Mouse (Mus musculus) inflammation-experienced regulatory T-cells (primary cell): ENCODE measurements around the gene Pomc. TPM values are rescaled to one million over a fixed set of nuclear protein-coding genes. Genes with fewer than 3 reads are reported as not detected.

Source experiments
- polyA plus RNA-seq, 2 experiments: library from polyadenylated mRNA; unstranded; fragments of 100-300 nt; shearing (Covaris generic); gene quantifications; one replicate each; pipeline ENCODE4 v1.2.1; 2017

Gene Pomc
- 1 to 10 TPM; 1.8 to 2.3 TPM for polyA plus RNA-seq

DNA sequence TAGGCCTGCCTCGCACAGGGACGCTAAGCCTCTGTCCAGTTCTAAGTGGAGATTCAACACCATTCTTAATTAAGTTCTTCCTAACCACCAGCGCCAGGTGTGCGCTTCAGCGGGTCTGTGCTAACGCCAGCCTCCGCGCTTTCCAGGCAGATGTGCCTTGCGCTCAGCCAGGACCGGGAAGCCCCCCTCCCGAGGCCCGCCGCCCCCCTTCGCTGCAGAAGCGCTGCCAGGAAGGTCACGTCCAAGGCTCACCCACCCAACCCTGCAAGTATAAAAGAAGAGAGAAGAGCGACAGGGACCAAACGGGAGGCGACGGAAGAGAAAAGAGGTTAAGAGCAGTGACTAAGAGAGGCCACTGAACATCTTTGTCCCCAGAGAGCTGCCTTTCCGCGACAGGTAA, at the start of gene Pomc:
Gene Pomc, plus strand, starts transcription at position 301 of the 400 bp plus-strand sequence.

Other genes with a start within 250 kb of the Pomc start
- gene Dnmt3a, start 148.9 kb upstream of the Pomc start, polyA plus RNA-seq: 10 to 100 TPM; 33.8 to 53.5 TPM
- 1 to 10 TPM in 1 of 2 experiments, under 1 TPM in 1; 0.31 to 1.8 TPM for gene Efr3b, start 84.0 kb downstream of the Pomc start, polyA plus RNA-seq
- gene Dnajc27, start 127.6 kb downstream of the Pomc start, polyA plus RNA-seq: 10 to 100 TPM in 1 of 2 experiments, 1 to 10 TPM in 1; 9.5 to 15.5 TPM
- 10 to 100 TPM; 30.9 to 32.0 TPM for gene Adcy3, start 178.2 kb downstream of the Pomc start, polyA plus RNA-seq